Mouse (Mus musculus) thymus, postnatal 10 days (tissue): ENCODE measurements at regions not wholly inside any gene's neighbourhood (a gene's known extent, or its start where the extent isn't known, plus 50 kb on each side); places are given as distances from the start of the nearest gene placed in this dataset.

Experiments
- DNase-seq, 2 experiments: peaks; one replicate each; pipeline ENCODE4 v3.0.0; 2021; ENCODE audit warnings: low spot score in 2 of 2

- no peak for DNase-seq
Measured at GRCm38 (mm10) chr2:148107607-148108115, 60.9 kb upstream of the Foxa2 start.

DNA sequence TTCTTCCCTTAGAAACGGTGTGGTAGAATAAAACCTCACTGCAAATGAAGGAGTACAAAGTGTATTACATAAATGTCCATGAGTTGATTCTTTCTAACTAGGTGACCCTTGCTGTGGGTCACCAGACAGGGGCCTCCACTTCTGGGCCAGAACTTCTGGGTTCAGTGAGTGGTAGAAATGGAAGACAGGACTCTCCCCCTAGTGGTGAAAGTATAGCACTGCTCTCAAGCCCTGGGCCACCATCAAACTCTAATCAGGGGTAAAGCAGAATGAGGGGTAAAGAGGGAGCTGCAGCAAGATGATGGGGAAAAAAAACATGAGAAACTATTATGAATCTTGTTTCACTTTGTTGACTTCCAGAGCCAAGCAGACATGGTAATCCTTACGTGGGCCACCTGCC lies 63.4 kb upstream of the Foxa2 start:
- DNase-seq, result peak in 1 of 2 experiments; percentile 3

- DNase-seq, result no peak
Measured at GRCm38 (mm10) chr2:148111889-148112288, 65.1 kb upstream of the Foxa2 start.

DNA sequence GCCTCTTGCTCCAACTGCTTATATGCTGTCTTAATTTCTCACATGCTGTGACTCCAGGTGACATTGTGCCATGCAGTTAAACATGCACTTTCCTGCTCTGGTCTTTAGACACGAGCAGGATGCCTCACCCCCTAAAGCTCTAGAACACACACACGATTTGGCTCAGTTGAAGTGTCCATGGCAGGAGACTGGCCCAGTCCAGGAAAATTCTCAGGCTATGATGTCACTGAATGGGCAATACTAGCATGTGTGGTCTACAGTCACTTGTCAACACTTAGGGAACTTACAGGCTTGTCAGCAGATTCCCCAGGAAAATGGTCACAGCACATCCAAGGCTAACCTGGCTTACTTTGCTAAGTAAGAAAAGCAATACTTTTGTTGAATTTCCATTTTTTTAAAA lies 66.4 kb upstream of the Foxa2 start:
- no peak for DNase-seq

- no peak for DNase-seq
Measured at GRCm38 (mm10) chr2:148114600-148114999, 67.8 kb upstream of the Foxa2 start.

- no peak for DNase-seq
Measured at GRCm38 (mm10) chr2:148116033-148116790, 69.4 kb upstream of the Foxa2 start.

DNA sequence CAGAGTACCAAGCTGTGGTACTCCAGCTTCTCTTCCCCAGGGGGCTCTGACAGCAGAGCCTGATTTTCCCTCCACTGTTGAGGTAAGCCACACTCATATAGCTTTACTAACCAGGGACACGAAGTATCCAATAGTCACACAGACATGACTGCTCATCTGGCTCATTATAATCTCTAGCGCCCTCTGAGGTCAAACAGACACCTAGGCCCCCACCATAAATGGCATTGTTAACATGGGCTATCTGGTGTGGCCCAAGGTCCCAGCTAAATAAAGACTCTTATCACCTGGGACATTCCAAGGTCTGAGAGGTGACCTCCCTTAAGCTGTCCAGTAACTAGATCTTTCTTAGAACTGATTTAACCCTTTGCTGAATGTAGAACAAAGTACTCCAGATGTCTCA lies 70.7 kb upstream of the Foxa2 start:
- no peak for DNase-seq

DNA sequence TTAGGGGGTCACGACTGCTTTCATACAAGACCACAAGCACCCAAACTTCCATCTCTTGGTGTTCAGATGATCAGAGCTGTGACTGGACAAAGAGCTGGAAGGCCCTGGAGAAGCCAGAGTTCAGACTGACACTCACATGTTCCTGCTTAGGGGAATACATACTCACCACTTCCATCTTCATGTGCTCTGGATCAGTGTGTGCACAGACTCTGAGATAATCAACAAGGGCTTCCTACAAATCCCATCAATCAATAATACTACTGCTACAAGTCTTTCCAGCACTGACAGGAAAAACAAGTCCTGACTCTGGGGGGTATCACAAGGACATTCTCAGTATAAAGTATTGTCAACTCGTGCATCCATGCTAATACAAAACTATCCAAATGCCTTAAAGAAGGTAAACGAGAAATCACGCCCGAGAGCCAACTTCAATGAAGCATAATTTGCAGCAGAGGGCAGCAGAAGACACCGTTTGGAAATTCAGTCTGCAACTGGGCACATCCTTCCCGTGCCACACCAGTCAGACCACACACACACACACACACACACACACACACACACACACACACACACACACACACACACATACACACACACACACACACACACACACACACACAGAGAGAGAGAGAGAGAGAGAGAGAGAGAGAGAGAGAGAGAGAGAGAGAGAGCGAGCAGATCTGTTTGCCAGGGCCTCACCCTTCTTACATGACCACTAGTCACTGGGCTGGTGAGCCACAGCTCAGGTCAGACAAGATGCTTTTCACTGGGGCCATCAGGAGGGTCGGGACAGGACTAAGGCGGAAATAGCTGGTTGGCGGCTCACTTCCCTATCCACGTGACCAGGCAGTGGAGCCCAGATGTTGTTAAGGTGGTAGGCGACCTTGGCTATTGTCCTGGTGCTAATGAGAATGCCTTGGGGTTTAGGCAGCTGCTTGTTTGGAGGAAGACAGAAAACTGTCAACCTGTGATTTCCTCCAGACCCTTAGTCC lies 75.4 kb upstream of the Foxa2 start:
- DNase-seq, result no peak

- no peak for DNase-seq
Measured at GRCm38 (mm10) chr2:148123780-148124179, 77.0 kb upstream of the Foxa2 start.

GRCm38 (mm10) chr2:148133811-148134210 lies 87.0 kb upstream of the Foxa2 start:
- DNase-seq, result no peak

GRCm38 (mm10) chr2:148141936-148142335 lies 95.2 kb upstream of the Foxa2 start:
- DNase-seq, result no peak

- no peak for DNase-seq
Measured at GRCm38 (mm10) chr2:148144816-148145215, 98.0 kb upstream of the Foxa2 start.

DNA sequence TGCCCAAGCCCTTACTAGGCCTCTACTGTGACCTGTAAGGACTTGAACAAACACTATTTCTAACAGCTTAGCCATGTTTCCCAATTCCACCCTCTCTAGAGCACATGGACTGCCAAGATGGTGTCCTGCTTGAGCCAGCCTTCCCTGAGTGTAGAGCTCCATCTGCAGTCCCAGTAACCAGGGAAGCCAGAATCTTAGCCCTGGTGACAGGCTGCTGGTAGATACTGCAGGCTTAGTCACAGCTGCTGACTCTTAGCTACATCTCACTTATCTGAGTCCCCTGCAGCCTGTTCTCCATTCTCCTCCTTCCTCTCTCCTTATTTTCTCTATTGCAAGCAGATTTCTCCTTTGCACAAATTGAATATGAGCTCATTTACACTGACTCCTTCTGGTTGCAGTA lies 101.5 kb upstream of the Foxa2 start:
- DNase-seq, result no peak

GRCm38 (mm10) chr2:148149426-148149825 lies 102.7 kb upstream of the Foxa2 start:
- DNase-seq, result no peak

DNA sequence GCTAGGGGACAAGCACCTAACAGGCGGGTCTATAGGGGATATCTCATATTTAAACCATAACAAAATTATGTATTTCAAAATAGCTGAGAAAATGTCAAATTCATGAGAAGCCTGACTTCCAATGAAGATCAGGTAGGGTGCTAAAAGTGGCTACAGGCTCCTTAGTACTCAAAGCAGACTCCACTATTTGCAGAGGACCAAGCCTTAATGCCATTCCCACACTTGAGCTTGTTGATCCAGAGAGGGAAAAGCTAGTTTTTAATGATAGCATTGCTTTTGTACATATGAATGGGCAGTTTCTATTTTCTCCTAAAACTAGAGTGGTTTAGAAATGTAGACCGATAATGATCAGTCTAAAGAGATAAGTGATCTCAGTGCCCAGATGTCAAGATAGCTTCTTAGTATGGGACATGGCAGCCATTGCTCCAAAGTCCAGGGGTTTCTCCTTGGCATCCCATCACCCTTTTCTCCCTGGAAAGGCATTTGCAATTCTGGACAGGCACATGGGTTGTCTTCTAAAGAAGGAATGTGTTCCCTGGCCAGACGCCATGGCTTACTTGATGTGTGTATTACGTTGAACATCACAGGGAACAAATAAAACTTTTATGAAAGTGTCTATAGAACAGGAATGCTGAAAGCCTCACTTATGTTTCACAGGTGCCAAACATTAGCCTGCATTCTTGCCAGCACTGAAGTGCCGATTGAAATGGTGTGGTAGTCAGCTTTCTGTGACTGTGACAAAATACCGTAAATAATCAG lies 106.9 kb upstream of the Foxa2 start:
- no peak for DNase-seq

DNA sequence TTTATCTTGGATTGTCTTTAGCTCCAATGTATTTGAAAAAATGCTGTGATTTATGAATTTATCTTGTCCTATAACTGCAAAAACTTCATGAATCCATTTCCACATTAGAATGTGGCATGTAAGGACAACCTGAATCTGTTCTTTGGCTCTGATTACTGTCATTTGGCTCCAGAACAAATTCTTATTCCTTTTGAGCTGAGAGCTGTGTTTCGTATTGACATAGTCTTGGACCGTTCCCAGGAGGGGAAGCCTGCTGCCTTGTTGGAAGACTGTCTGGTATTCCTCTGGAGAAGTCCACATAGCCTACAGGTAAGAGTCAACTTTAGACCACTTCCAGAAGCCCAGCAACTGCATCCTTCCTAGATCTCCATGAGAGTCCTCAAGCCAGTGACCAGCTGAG lies 109.4 kb upstream of the Foxa2 start:
- no peak for DNase-seq

DNA sequence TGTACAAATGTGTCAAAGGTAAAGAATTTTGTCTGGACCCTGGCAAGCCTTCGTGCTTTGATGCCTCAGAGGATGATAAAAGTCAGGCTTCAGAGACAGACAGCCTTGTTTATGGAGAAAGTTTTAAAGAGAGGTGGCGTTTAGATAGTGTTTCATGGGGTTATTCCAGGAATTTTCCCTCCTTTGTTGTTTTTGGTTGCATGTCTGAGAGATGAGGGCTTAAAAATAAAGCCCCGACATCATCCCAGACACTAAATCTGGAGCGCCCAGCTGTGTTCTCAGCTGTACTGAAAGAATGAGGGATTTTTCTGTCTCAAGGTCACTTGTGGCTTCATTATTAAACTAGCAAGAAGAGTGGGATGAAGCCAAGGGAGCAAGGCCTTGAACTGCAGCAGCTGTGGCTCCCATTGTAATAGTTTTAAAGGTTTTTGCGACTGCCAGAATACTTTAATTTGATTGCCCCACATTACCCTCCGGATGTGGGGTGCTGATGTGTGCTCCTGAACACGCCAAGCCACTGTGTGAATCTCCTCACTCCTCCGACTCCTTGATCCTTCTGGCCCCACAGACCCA lies 112.3 kb upstream of the Foxa2 start:
- no peak for DNase-seq

GRCm38 (mm10) chr2:148160997-148161396 lies 114.2 kb upstream of the Foxa2 start:
- no peak for DNase-seq

DNA sequence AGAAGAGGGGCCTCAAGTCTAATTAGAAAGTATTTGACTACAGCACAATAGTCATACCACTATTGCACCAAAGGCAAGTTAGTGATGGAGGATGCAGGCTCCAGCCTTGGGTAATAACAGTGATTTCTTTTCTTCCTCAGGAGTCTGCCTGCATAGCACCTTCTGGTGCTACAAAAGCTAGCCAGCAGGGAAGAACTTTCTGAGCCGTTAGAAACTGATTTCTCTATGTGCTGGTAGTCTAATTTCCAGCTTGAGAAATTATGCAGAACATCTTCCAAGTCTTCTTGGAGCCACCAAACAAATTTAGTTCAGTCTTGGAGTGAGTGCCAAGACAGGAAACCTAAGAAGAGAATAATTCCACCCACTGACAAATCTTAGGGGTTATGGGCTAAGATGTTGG lies 115.2 kb upstream of the Foxa2 start:
- DNase-seq, result no peak

DNA sequence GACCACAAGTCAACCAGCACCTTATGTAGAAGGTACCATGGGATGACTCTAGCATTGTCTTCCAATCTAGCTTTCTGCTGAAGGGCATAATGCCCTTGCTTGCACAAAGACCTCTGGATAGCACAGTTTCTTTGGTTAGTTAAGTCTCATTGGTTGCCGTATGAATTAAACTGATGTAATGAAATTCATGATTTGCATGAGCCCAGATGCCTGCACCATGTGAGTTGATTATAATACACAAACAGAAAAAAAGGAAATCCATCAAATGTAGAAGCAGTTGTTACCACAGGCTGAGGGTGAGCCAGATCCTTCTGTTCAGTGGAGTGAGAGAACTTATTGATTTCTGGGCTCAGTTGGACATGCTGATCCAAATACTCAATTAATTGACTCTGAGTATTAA lies 115.8 kb upstream of the Foxa2 start:
- DNase-seq, result no peak

DNA sequence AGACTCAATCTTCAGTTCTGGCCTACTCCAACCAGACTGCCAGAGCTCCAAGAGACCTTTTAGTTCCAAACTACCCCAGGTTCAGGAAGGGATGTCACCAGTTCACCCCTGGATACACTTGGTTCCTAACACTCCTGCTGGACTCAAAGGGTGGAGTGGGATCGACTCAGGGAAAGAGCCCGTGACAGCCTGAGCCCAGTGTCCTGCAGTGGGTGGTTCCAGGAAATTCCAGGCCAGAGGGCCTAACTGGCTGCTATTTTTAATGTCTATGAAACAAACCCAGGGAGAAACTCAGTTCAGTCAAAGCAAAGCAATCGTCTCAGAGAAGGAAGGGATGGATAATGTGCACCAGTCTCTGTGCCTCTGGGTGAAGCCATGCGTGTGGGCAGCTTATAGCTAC lies 124.3 kb upstream of the Foxa2 start:
- no peak for DNase-seq

- DNase-seq, result no peak
Measured at GRCm38 (mm10) chr2:148171699-148172098, 124.9 kb upstream of the Foxa2 start.
